Mouse (Mus musculus): ENCODE data around the gene Mpp3.

DNA sequence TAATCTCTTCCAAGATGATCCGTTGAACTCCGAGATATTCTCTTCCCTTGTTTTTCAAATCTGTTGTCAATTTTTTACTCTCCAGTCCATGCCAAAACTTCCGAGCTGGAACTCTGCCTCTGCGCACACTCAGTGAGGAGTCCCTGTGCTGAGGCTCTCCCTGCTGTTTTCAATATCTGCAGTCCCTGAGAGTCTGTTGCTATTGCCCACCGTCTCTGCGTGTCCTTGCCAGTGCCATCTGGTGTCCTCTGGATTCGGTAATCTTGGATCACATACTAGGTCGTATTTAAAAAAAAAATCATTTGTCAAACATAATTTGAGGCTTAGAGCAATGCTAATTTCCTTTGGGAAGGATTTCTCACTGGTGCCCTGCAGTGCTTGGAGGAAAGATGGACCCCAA lies 6.6 kb upstream of the Mpp3 start:
- TF ChIP-seq TAL1 (IDR thresholded peaks at IDR 0.05; ENCODE audit: low read length) (no peak), GATA1 (IDR thresholded peaks at IDR 0.05; ENCODE audit: low read length) (no peak)

Measured in erythroblast, embryonic 14.5 days (primary cell).